Mouse (Mus musculus) cerebellum, adult 8-10 months (tissue): Measurements from ENCODE around the gene Arl5c.
A peak's percentile ranks its signal among the peaks of the same experiment; 100 is the strongest.
"Not testable (repeated sequence)": the region's sequence is repeated elsewhere in the genome, so short reads cannot be mapped to it uniquely, and the experiment has no call there.

Experiments
- DNase-seq: peaks from one replicate; pipeline ENCODE4 v3.0.0; 2022

Gene Arl5c

GRCm38 (mm10) chr11:97956905-97957560 is 38.9 kb downstream of the Arl5c start:
- peak; percentile 76 for DNase-seq

GRCm38 (mm10) chr11:97955915-97956314 is 40.1 kb downstream of the Arl5c start:
- DNase-seq = no peak

- DNase-seq = no peak
Measured at GRCm38 (mm10) chr11:97955146-97955902, 40.7 kb downstream of the Arl5c start.

DNA sequence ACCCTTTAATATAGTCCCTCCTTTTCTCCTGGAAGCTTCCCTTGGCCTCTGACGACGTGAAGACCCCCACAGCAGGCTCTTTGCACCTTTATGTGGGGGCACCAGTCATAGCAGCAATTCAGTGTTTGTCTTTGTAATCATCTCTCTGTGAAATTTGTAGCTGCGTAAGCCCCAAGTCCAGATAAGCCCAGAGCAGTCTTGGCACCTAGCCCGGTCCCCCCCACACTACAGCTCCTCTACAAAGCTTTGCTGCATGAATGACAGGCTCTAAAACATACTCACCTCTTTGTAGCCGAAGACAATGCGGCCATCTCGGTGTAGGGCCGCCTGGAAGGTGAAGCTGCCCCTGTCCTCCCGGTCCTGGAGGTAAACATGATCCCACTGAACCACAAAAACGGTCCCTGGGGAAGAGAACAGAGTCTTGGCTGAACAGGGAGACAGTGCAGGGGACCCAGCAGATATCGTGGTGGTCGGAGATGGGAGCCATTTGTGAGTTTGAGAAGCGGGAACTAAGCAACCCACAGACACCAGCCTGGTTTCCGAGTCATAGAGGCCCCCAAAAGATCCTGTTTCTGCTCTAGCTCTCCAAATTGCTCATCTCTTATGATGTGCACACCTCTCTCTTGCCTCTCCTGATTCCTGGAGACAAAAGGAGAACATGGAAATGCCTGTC is 41.4 kb downstream of the Arl5c start:
- DNase-seq = no peak

DNA sequence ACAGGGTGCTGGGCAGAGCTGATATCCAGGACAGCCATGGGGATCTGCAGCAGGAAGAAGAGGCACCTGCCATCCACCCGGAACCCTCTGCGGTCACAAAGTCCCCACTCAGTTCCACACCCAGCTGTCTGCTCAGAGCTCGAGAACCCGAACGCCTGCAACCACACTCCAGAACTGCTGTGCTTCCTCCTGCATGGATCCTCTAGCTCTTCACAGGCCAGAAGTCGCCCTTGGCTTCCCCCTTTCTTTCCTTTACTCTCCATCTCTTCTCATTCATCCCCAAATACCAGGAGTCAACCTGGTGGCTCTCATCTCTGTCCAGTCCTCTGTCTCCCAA is 42.1 kb downstream of the Arl5c start:
- DNase-seq = no peak

GRCm38 (mm10) chr11:97953179-97953938 is 42.6 kb downstream of the Arl5c start:
- no peak for DNase-seq

GRCm38 (mm10) chr11:97952367-97953006 is 43.5 kb downstream of the Arl5c start:
- no peak for DNase-seq

DNA sequence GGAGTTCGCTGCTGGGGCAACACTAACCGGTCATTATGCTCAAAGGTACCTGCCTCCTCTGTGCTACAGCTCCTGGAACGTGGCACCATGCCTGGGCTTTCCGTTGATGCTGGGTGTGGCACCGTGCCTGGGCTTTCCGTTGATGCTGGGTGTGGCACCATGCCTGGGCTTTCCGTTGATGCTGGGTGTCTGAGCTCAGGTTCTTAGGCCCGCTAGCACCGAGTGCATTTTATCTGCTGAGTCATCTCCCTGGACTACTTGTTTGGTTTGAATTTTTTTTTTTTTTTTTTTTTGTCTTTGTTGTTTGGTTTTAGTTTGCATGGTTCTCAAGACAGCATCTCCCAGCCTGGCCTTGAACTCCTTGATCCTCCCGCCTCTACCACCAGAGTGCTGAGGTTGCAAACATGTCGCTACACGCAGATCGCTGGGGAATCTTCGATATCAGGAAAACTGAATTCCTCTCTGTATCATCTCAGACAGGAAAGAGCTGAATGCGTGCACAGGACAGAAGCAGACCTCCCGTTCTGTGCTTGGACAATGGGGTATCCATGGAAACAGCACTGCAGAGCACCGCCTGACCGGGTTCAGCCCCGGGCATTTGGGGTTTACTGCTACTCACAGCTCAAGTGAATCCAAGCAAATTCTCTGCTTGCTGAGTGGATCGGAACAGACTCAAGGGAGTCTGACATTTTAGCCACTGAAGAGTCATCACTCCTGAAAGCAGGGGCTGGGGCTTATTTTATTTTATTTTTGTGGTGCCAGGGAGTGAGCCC is 46.1 kb downstream of the Arl5c start:
- DNase-seq = no peak

DNA sequence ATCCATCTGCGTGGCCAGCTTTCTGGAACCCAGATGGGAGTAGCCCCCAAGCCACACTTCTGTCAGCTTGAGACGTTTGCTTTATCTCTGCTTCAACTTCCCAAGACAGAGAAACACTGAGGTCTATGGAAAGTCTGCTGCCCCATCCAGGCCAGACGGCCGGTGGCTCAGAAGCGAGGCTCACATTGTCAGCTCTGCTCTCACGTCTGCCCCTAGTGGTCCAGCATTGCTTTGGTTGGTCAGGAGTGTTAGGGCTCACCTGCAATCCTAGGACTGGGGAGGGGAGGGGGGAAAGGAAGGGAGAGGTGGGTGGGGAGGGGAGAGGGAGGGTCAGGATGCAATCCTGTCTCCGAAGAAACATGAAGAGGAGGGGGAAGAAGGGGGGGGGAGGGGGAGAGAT is 48.6 kb downstream of the Arl5c start:
- DNase-seq = peak; percentile 25

DNA sequence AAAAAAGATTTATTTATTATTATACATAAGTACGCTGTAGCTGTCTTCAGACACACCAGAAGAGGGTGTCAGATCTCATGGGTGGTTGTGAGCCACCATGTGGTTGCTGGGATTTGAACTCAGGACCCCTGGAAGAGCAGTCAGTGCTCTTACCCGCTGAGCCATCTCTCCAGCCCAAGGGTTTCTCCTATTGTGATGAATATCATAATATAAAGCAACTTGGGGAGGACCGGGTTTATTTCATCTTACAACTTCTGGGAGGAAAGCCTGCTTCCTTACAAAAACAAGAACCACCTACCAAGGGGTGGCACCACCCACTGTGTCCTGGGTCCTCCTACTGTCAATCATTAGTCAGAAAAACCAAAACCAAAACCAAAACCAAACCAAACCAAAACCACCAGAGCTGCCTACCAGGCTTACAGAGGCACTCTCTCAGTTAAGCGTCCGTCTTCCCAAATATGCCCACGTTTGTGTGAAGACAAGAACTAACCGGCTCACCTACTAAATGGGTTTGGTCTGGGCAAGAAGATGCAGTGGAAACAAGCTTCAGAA is 50.2 kb downstream of the Arl5c start:
- DNase-seq = not testable (repeated sequence)

DNA sequence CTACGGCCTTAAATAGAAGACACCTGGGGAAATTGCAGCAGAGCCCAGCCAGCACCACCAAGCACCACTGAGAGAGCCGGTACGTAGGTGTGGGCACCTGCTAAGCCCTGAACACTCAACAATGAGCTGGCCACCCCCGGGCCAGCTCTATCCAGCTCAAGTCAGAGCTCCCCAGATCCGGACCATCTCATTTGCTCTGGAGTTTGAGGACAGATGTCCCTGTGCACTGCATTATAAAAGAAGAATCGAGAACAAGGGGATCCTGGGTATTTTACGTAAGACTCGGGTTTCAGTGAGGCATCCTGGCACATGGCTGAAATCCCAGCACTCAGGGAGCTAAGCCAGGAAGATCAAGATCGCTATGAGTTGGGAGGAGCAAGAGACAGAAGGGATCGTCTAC is 51.0 kb downstream of the Arl5c start:
- no peak for DNase-seq

- DNase-seq = no peak
Measured at GRCm38 (mm10) chr11:97943256-97943655, 52.7 kb downstream of the Arl5c start.

DNA sequence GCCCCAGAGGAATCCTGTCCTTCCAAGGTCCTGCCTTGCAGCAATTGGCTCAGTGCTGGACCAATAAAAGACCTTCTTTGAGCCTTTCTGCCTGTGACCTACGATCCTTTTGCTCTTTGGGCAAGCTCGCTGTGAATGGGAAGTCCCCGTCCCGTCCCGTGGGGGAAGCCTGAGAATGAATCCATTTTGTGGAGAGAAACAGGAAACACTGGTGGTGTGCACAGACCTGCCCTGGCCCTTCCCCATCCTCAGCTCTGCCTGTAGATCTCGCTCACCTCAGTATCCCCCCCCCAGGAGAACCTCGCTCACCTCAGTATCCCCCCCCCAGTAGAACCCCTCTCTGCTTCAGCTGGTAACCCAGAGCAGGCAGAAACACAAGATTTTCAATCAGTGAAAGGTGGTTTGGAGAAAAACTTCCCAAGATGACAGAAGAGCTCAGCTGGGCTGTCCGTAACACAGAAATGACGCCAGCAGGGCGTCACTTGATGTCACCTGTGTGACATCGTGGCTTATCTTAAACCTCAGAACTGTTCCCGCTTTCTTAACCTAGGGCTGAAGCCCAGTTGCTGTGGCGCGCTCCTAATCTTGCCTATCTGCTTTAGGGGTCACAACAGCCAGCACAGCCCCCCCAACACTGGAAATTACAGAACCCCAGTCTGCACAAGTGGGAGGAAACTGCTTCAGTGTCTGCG is 53.4 kb downstream of the Arl5c start:
- DNase-seq = no peak
